In the genomic region with DNA sequence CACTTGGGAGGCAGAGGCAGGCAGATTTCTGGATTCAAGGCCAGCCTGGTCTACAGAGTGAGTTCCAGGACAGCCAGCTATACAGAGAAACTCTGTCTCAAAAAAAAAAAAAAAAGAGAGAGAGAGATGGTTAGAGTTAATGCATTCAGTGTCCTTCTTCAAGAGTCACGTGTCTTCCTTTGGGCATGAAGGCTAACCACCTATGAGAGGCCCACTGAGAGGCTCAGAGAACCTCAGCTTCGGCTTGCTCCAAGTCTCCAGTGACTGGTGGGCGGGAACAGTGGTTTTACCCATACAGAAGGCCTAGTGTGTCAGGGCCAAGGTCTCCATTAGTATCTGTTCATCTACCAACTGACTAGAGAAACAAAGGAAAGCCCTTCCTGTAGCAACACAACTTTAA, we compare ENCODE assay signal across 9 mouse cellular contexts. TPM values are rescaled to one million over a fixed set of nuclear protein-coding genes. Genes with fewer than 3 reads are reported as not detected.
DNase-seq lines count a peak whose midpoint lies in the region; ATAC-seq and TF ChIP-seq lines count a peak whose summit lies in the region.
"Had no signal": no experiment of that assay in that cellular context is flagged by ENCODE, and none has a peak within 500 bp of the region (broad histone marks: within the 10 kb centered on the region; RNA-seq: fewer than 3 reads in every experiment).

No protein-coding gene starts in this region.

- TF ChIP-seq POLR2A in brain, embryonic 14.5 days (IDR thresholded peaks at IDR 0.05; ENCODE audit: borderline replicate concordance, extremely low read depth, insufficient read depth, insufficient read length, poor library complexity, severe bottlenecking), result no peak

- TF ChIP-seq CTCF in heart, postnatal 0 days (IDR thresholded peaks at IDR 0.05; ENCODE audit: low read depth), result no peak
- TF ChIP-seq CTCF in brain, embryonic 14.5 days (IDR thresholded peaks at IDR 0.05; ENCODE audit: borderline replicate concordance, extremely low read depth, insufficient read depth, insufficient read length), result no peak
- TF ChIP-seq CTCF in hindbrain, postnatal 0 days (IDR thresholded peaks at IDR 0.05; ENCODE audit: low read depth), result no peak

- peak overlapping the region; percentile 60; the same call in 1 of the 2 replicates for H3K4me2 ChIP-seq in heart, postnatal 0 days (ENCODE audit: low read depth, low read length)
- H3K4me2 ChIP-seq in hindbrain, postnatal 0 days (ENCODE audit: low read depth, low read length), result peak overlapping the region; percentile 59
- H3K4me2 ChIP-seq in midbrain, embryonic 14.5 days (ENCODE audit: low read length), result peak overlapping the region; percentile 62

- no peak for TF ChIP-seq EP300 in heart, postnatal 0 days (IDR thresholded peaks at IDR 0.05; ENCODE audit: low read depth)

- H3K9me3 ChIP-seq in heart, postnatal 0 days (replicated peaks; ENCODE audit: control insufficient read depth, low read length), result no peaks in the 10 kb centered on the region
- no peaks in the 10 kb centered on the region for H3K9me3 ChIP-seq in hindbrain, postnatal 0 days (ENCODE audit: low read length)
- H3K9me3 ChIP-seq in midbrain, embryonic 14.5 days (ENCODE audit: control insufficient read depth, low read length), result no peaks in the 10 kb centered on the region

- DNase-seq in heart, postnatal 0 days (ENCODE audit: low spot score), result no peak
- no peak for DNase-seq in heart, adult 18-20 months
- DNase-seq in brain, embryonic 14.5 days (ENCODE audit: low read depth), result peak; percentile 16
- no peak for DNase-seq in hindbrain, postnatal 0 days (ENCODE audit: low spot score)
- no peak for DNase-seq in midbrain, embryonic 14.5 days
- DNase-seq in layer of hippocampus, postnatal 14 days (ENCODE audit: low spot score in 2 of 2), result no peak
- no peak for DNase-seq in right cerebral cortex, postnatal 36 days (ENCODE audit: low spot score in 2 of 2)

- H3K27me3 ChIP-seq in heart, postnatal 0 days (ENCODE audit: control insufficient read depth, insufficient read depth, low read length), result no peaks in the 10 kb centered on the region
- H3K27me3 ChIP-seq in hindbrain, postnatal 0 days (ENCODE audit: insufficient read depth, low read length), result no peaks in the 10 kb centered on the region
- no peaks in the 10 kb centered on the region for H3K27me3 ChIP-seq in midbrain, embryonic 14.5 days (ENCODE audit: control insufficient read depth, insufficient read depth, low read length)

- H3K4me3 ChIP-seq in heart, postnatal 0 days (ENCODE audit: low read depth, low read length), result no peak overlapping the region
- no peak overlapping the region for H3K4me3 ChIP-seq in hindbrain, postnatal 0 days (ENCODE audit: low read length)
- no peak overlapping the region for H3K4me3 ChIP-seq in midbrain, embryonic 14.5 days (replicated peaks; ENCODE audit: low read depth, low read length)

- ATAC-seq in heart, postnatal 0 days (ENCODE audit: insufficient read depth, low read depth), result no peak
- peak; percentile 16; the same call in 1 of the 2 replicates for ATAC-seq in hindbrain, postnatal 0 days
- no peak for ATAC-seq in midbrain, embryonic 14.5 days (ENCODE audit: low FRiP score, low TSS enrichment)
- ATAC-seq in CD4-positive, CD25-positive, alpha-beta regulatory T cell, adult 4 months, result no peak

- WGBS in heart, postnatal 0 days, result 66% methylated on average over 3 of the region's 3 CpGs
- 58% methylated on average over 3 of the region's 3 CpGs for WGBS in hindbrain, postnatal 0 days
- 79% methylated on average over 3 of the region's 3 CpGs for WGBS in midbrain, embryonic 14.5 days

- H3K36me3 ChIP-seq in heart, postnatal 0 days (replicated peaks; ENCODE audit: control insufficient read depth, insufficient read depth, low read length), result no peaks in the 10 kb centered on the region
- H3K36me3 ChIP-seq in hindbrain, postnatal 0 days (ENCODE audit: insufficient read depth, low read length), result no peaks in the 10 kb centered on the region
- no peaks in the 10 kb centered on the region for H3K36me3 ChIP-seq in midbrain, embryonic 14.5 days (ENCODE audit: control insufficient read depth, insufficient read depth, low read length)

- peaks cover 11% of the 10 kb centered on the region; the same call in 1 of the 2 replicates for H3K4me1 ChIP-seq in heart, postnatal 0 days (ENCODE audit: control insufficient read depth, insufficient read depth)
- H3K4me1 ChIP-seq in hindbrain, postnatal 0 days (ENCODE audit: insufficient read depth, low read length), result peaks cover 8% of the 10 kb centered on the region
- H3K4me1 ChIP-seq in midbrain, embryonic 14.5 days (ENCODE audit: control insufficient read depth, insufficient read depth, low read length), result peaks cover 8% of the 10 kb centered on the region

- H3K27ac ChIP-seq in heart, postnatal 0 days (ENCODE audit: low read depth), result peak overlapping the region; percentile 23; the same call in 1 of the 2 replicates
- H3K27ac ChIP-seq in hindbrain, postnatal 0 days, result peak overlapping the region; percentile 81; the same call in 1 of the 2 replicates
- H3K27ac ChIP-seq in midbrain, embryonic 14.5 days (replicated peaks; ENCODE audit: low read depth, low read length), result peak overlapping the region; percentile 82

- H3K9ac ChIP-seq in heart, postnatal 0 days (replicated peaks; ENCODE audit: low read depth, low read length), result no peak overlapping the region
- no peak overlapping the region for H3K9ac ChIP-seq in hindbrain, postnatal 0 days (replicated peaks; ENCODE audit: low read length)
- H3K9ac ChIP-seq in midbrain, embryonic 14.5 days (replicated peaks; ENCODE audit: low read length), result no peak overlapping the region; the same call in 1 of the 2 replicates

RNA-seq across cellular contexts. Expression of gene Pla1a, which starts 33.9 kb away (rescaled TPM):
- 13.4 and 14.5 TPM in 2 replicates for total RNA-seq in heart, postnatal 0 days (2014; rRNA removed; ENCODE audit: low replicate concordance)
- 4.6 and 4.9 TPM in 2 replicates for polyA plus RNA-seq in heart, postnatal 0 days (2015; fragmentation: Nextera tagmentation; extraction: Ambion mirVana)
- 1 to 10 TPM; 6.2 to 8.7 TPM for total RNA-seq in heart, adult 18-20 months (2021)
- 0.25 and 0.37 TPM in 2 replicates for polyA plus RNA-seq in brain, embryonic 14.5 days (2012; rRNA removed)
- total RNA-seq in hindbrain, postnatal 0 days (2014; rRNA removed), result 0.36 and 1.7 TPM in 2 replicates
- 1.0 and 1.3 TPM in 2 replicates for polyA plus RNA-seq in hindbrain, postnatal 0 days (2015; fragmentation: Nextera tagmentation; extraction: Ambion mirVana)
- 0.26 and 0.38 TPM in 2 replicates for polyA plus RNA-seq in midbrain, embryonic 14.5 days (2014; fragmentation: Nextera tagmentation; extraction: Ambion mirVana)
- under 1 TPM; 0.60 to 0.76 TPM for total RNA-seq in layer of hippocampus, postnatal 14 days (2021)
- polyA plus RNA-seq in CD4-positive, CD25-positive, alpha-beta regulatory T cell, adult 4 months (2017; shearing (Covaris generic)), result under 1 TPM in 1 of 2 experiments, not detected in 1; 0.30 TPM
- total RNA-seq: hematopoietic stem cell, adult 5-6 weeks had no signal

RNA-seq across cellular contexts. Expression of gene Popdc2, which starts 37.1 kb away (rescaled TPM):
- 982 and 1,104 TPM in 2 replicates for total RNA-seq in heart, postnatal 0 days (2014; rRNA removed; ENCODE audit: low replicate concordance)
- polyA plus RNA-seq in heart, postnatal 0 days (2015; fragmentation: Nextera tagmentation; extraction: Ambion mirVana), result 564 and 675 TPM in 2 replicates
- total RNA-seq in heart, adult 18-20 months (2021), result 100 to 1,000 TPM; 515 to 590 TPM
- polyA plus RNA-seq in brain, embryonic 14.5 days (2012; rRNA removed), result 0.81 and 0.85 TPM in 2 replicates
- 0.10 and 0.40 TPM in 2 replicates for total RNA-seq in hindbrain, postnatal 0 days (2014; rRNA removed)
- polyA plus RNA-seq in hindbrain, postnatal 0 days (2015; fragmentation: Nextera tagmentation; extraction: Ambion mirVana), result 0.83 and 1.0 TPM in 2 replicates
- 0.51 TPM in 2 replicates for polyA plus RNA-seq in midbrain, embryonic 14.5 days (2014; fragmentation: Nextera tagmentation; extraction: Ambion mirVana)
- under 1 TPM; 0.43 to 0.44 TPM for total RNA-seq in layer of hippocampus, postnatal 14 days (2021)
- polyA plus RNA-seq in CD4-positive, CD25-positive, alpha-beta regulatory T cell, adult 4 months (2017; shearing (Covaris generic)), result 1 to 10 TPM; 2.3 to 6.2 TPM

RNA-seq across cellular contexts. Expression of gene Gm21987, which starts 52.2 kb away (rescaled TPM):
- total RNA-seq in heart, postnatal 0 days (2014; rRNA removed; ENCODE audit: low replicate concordance), result not detected in 2 replicates
- polyA plus RNA-seq in heart, postnatal 0 days (2015; fragmentation: Nextera tagmentation; extraction: Ambion mirVana), result 5.1 and 6.2 TPM in 2 replicates
- 1 to 10 TPM in 1 of 2 experiments, not detected in 1; 1.4 TPM for total RNA-seq in heart, adult 18-20 months (2021)
- not detected in 2 replicates for polyA plus RNA-seq in brain, embryonic 14.5 days (2012; rRNA removed)
- not detected in 2 replicates for total RNA-seq in hindbrain, postnatal 0 days (2014; rRNA removed)
- polyA plus RNA-seq in hindbrain, postnatal 0 days (2015; fragmentation: Nextera tagmentation; extraction: Ambion mirVana), result not detected in 2 replicates
- polyA plus RNA-seq in midbrain, embryonic 14.5 days (2014; fragmentation: Nextera tagmentation; extraction: Ambion mirVana), result not detected in 2 replicates
- not detected for total RNA-seq in layer of hippocampus, postnatal 14 days (2021)
- not detected for polyA plus RNA-seq in CD4-positive, CD25-positive, alpha-beta regulatory T cell, adult 4 months (2017; shearing (Covaris generic))
- total RNA-seq: hematopoietic stem cell, adult 5-6 weeks had no signal

RNA-seq across cellular contexts. Expression of gene Cox17, which starts 52.3 kb away (rescaled TPM):
- total RNA-seq in heart, postnatal 0 days (2014; rRNA removed; ENCODE audit: low replicate concordance), result 84.7 and 177 TPM in 2 replicates
- polyA plus RNA-seq in heart, postnatal 0 days (2015; fragmentation: Nextera tagmentation; extraction: Ambion mirVana), result 579 and 627 TPM in 2 replicates
- total RNA-seq in heart, adult 18-20 months (2021), result 100 to 1,000 TPM; 345 to 380 TPM
- 62.9 and 69.0 TPM in 2 replicates for polyA plus RNA-seq in brain, embryonic 14.5 days (2012; rRNA removed)
- total RNA-seq in hindbrain, postnatal 0 days (2014; rRNA removed), result 12.2 and 24.5 TPM in 2 replicates
- polyA plus RNA-seq in hindbrain, postnatal 0 days (2015; fragmentation: Nextera tagmentation; extraction: Ambion mirVana), result 78.5 and 90.1 TPM in 2 replicates
- 83.8 and 88.1 TPM in 2 replicates for polyA plus RNA-seq in midbrain, embryonic 14.5 days (2014; fragmentation: Nextera tagmentation; extraction: Ambion mirVana)
- 10 to 100 TPM; 94.9 to 97.0 TPM for total RNA-seq in layer of hippocampus, postnatal 14 days (2021)
- polyA plus RNA-seq in CD4-positive, CD25-positive, alpha-beta regulatory T cell, adult 4 months (2017; shearing (Covaris generic)), result 100 to 1,000 TPM; 203 to 275 TPM

RNA-seq across cellular contexts. Expression of gene Adprh, which starts 53.4 kb away (rescaled TPM):
- total RNA-seq in heart, postnatal 0 days (2014; rRNA removed; ENCODE audit: low replicate concordance), result 30.9 and 42.6 TPM in 2 replicates
- polyA plus RNA-seq in heart, postnatal 0 days (2015; fragmentation: Nextera tagmentation; extraction: Ambion mirVana), result 69.5 and 72.1 TPM in 2 replicates
- 10 to 100 TPM; 25.6 to 26.8 TPM for total RNA-seq in heart, adult 18-20 months (2021)
- polyA plus RNA-seq in brain, embryonic 14.5 days (2012; rRNA removed), result 73.8 and 77.3 TPM in 2 replicates
- total RNA-seq in hindbrain, postnatal 0 days (2014; rRNA removed), result 47.0 and 51.2 TPM in 2 replicates
- 131 and 134 TPM in 2 replicates for polyA plus RNA-seq in hindbrain, postnatal 0 days (2015; fragmentation: Nextera tagmentation; extraction: Ambion mirVana)
- polyA plus RNA-seq in midbrain, embryonic 14.5 days (2014; fragmentation: Nextera tagmentation; extraction: Ambion mirVana), result 139 and 158 TPM in 2 replicates
- total RNA-seq in layer of hippocampus, postnatal 14 days (2021), result 10 to 100 TPM; 58.4 to 62.4 TPM
- 10 to 100 TPM; 73.1 to 92.7 TPM for polyA plus RNA-seq in CD4-positive, CD25-positive, alpha-beta regulatory T cell, adult 4 months (2017; shearing (Covaris generic))

Comparison
In these comparisons a context has a peak if more than half of its experiments do, and no peak if none do; other contexts are left out.
1. H3K27ac ChIP-seq: peak in every context shown above with its lines; median percentile 82 in midbrain, embryonic 14.5 days; 81 in hindbrain, postnatal 0 days; 23 in heart, postnatal 0 days.
2. RNA of gene Popdc2, which starts 37.1 kb away (polyA plus RNA-seq): 564 to 675 TPM in heart, postnatal 0 days; 2.3 to 6.2 TPM in CD4-positive, CD25-positive, alpha-beta regulatory T cell, adult 4 months, 0.83 to 1.0 TPM in hindbrain, postnatal 0 days, 0.81 to 0.85 TPM in brain, embryonic 14.5 days and 0.51 TPM in midbrain, embryonic 14.5 days; every median in the first group is over 10 times any median in the second.
3. Peak in every context shown above with its lines, with median percentiles within 50 percentile points of each other: H3K4me2 ChIP-seq.